Mouse (Mus musculus): ENCODE data around the gene Fam192a.
A peak's percentile ranks its signal among the peaks of the same experiment; 100 is the strongest.

DNA sequence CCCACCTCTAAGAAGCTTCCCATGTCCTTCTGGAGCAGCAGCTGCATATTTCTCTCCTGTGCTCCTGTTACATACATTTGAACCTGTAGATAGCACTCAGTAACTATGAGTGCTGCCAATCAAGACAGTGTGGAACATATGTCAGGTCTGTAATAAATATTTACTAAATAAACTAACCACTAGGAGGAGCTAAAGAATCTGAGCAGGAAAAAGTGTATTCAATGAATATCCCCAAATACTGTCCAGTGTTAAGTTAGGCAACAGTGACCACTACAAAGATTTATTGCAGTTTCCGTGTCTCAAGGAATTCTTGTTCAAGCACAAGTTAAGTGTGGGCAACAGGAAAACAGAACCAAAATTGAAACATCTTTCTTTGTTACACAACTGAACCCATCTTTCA lies 7.6 kb downstream of the Fam192a start:
- peak; percentile 77 for TF ChIP-seq CTCF (IDR thresholded peaks at IDR 0.05)
- no peak for TF ChIP-seq POLR2A (IDR thresholded peaks at IDR 0.05; ENCODE audit: insufficient read depth, low read depth, low read length)
